Mouse (Mus musculus) monocyte, adult 2 months (primary cell): Measurements from ENCODE around the gene Olfr1336.
A peak's percentile ranks its signal among the peaks of the same experiment; 100 is the strongest.
"Not testable (repeated sequence)": the region's sequence is repeated elsewhere in the genome, so short reads cannot be mapped to it uniquely, and the experiment has no call there.

Experiments used
- DNase-seq, 2 experiments: peaks; one replicate each; pipeline ENCODE4 v3.0.0; 2022; ENCODE audit warnings: low spot score in 2 of 2, low read depth in 1 of 2

Olfr1336 gene

GRCm38 (mm10) chr7:6455868-6456267, at the start of gene Olfr1336:
TSS of gene Olfr1336 (plus strand) at chr7:6456168.
- no peak for DNase-seq

- DNase-seq = peak; percentile 50 to 61
Measured at GRCm38 (mm10) chr7:6410043-6410442, 45.9 kb upstream of the Olfr1336 start, which contains the start of gene Gm20715. TSS of gene Gm20715 (plus strand) at chr7:6410277.

GRCm38 (mm10) chr7:6414626-6415441, 41.1 kb upstream of the Olfr1336 start:
- DNase-seq = no peak

- DNase-seq = no peak
Measured at GRCm38 (mm10) chr7:6415442-6415787, 40.6 kb upstream of the Olfr1336 start.

- DNase-seq = no peak
Measured at GRCm38 (mm10) chr7:6419894-6420293, 36.1 kb upstream of the Olfr1336 start.

- DNase-seq = no peak
Measured at GRCm38 (mm10) chr7:6429381-6429780, 26.6 kb upstream of the Olfr1336 start.

GRCm38 (mm10) chr7:6430342-6430741, 25.6 kb upstream of the Olfr1336 start:
- no peak for DNase-seq

GRCm38 (mm10) chr7:6438388-6438787, 17.6 kb upstream of the Olfr1336 start, which contains the start of gene Olfr1344:
TSS of gene Olfr1344 (plus strand) at chr7:6438688.
- no peak for DNase-seq

GRCm38 (mm10) chr7:6441173-6441572, 14.8 kb upstream of the Olfr1336 start:
- no peak for DNase-seq

- DNase-seq = no peak
Measured at GRCm38 (mm10) chr7:6447771-6448170, 8.2 kb upstream of the Olfr1336 start.

GRCm38 (mm10) chr7:6456399-6456798, 431 bp downstream of the Olfr1336 start:
- no peak for DNase-seq

GRCm38 (mm10) chr7:6466951-6467350, 11.0 kb downstream of the Olfr1336 start, which contains the start of gene Olfr1346:
TSS of gene Olfr1346 (plus strand) at chr7:6467101.
- DNase-seq = no peak

- not testable (repeated sequence) for DNase-seq
Measured at GRCm38 (mm10) chr7:6477633-6478032, 21.7 kb downstream of the Olfr1336 start.

- DNase-seq = no peak
Measured at GRCm38 (mm10) chr7:6486841-6487240, 30.9 kb downstream of the Olfr1336 start, which contains the start of gene Olfr5. TSS of gene Olfr5 (minus strand) at chr7:6486941.

- no peak for DNase-seq
Measured at GRCm38 (mm10) chr7:6499655-6500054, 43.7 kb downstream of the Olfr1336 start, which contains the start of gene Olfr1347. TSS of gene Olfr1347 (minus strand) at chr7:6499755.

- no peak for DNase-seq
Measured at GRCm38 (mm10) chr7:6508648-6509047, 52.7 kb downstream of the Olfr1336 start, which contains the start of gene Olfr1348. TSS of gene Olfr1348 (minus strand) at chr7:6508748.
